Mouse (Mus musculus): ENCODE measurements around the gene Ankrd61.

Gene Ankrd61

DNA sequence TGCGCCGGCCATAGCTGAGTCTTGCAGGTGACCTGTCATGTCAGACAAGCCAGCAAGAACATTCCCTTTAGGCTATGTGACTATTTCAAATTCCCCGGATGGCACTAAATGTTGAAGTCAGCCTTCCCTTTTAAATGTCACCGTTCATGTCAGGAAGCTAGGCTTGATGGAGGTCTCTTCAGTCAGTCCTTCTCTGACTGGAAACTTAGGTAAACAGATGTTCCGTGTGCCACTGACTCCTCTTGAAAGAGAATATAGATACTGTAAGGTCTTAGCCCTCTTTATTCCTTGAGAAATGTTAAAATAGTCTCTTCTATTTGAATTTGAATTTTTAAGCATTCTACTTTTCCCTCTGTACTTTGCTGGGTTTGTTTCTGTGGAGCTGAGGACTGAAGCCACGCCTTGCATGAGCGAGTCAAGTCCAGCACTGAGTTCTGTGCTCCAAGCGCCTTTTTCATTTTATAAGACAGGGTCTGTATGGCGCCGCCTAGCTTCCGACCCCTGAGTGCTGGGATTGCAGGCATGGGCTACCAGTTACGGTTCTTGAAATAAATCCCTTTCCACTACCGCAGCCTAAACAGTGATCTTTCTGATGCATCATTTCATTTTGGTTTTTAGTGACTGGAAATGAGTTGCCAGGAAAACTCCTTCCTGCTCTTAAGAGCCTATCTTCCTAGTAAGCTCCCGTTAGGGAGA is at the start of gene Ankrd61:
Gene Ankrd61, minus strand, starts transcription at position 51 of the 696 bp plus-strand sequence.
- DNase-seq (ENCODE audit: low spot score), result no peak

DNA sequence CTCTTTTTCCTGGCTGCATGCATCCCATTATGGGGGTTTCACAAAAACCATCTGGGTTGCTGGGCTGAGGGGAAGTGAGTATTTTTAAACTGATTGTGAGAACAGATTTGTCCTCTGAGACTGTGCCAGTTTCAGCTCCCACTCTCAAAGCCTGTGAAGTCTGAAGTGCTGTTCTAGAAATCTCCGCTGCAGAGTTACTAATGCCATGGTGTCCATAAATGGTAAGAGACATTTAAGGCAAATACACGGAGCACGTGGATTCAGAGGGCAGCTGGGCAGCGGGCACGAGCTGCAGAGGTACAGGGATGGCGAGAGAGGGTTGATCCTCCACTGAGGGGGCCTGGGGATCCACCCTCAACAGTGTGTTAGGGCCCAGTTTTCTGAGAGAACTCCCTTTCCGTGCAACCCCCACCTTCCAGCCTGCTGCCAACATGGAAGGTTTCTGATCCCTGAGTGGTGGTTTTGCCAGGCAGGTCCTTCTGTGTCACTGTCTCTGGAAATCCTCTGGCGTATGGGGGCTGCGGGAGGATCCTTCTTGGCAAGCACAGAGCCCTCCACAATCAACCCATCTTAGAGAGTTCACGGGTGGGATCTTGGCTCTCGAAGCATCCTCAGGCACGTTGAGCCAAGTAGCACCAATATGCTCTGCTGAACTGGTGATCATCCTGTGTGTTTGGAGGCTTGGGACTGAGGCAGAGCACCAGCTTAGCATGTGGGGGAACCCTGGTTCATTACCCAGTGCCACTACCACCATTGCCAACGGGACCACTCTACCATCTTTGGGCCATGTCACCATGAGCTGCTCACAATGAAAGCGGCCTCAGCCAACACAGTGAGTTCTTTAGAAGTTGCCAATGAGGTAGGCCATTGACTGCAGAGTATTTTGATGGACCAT is 46.0 kb upstream of the Ankrd61 start:
- no peak for DNase-seq (ENCODE audit: low spot score)

- no peak for DNase-seq (ENCODE audit: low spot score)
Observed at GRCm38 (mm10) chr5:143941588-143941987, 44.1 kb upstream of the Ankrd61 start.

- no peak for DNase-seq (ENCODE audit: low spot score)
Observed at GRCm38 (mm10) chr5:143936156-143936555, 38.7 kb upstream of the Ankrd61 start.

DNA sequence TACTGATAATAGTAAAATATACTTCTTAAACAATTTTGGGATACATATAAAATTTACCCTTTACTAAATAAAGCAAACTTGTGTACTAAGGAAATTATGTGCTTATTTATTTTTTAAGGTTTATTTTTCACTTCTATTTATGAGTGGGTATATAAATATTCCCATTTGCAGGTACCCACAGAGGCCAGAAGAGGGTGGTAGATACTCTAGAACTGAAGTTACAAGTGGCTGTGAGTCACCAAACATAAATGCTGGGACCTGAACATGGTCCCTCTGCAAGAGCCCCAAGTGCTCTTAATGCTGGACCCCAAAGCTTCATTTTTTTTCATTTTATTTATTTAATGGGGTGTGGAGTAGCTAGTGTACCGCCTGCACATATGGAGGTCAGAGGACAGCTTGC is 36.4 kb upstream of the Ankrd61 start:
- no peak for DNase-seq (ENCODE audit: low spot score)

DNA sequence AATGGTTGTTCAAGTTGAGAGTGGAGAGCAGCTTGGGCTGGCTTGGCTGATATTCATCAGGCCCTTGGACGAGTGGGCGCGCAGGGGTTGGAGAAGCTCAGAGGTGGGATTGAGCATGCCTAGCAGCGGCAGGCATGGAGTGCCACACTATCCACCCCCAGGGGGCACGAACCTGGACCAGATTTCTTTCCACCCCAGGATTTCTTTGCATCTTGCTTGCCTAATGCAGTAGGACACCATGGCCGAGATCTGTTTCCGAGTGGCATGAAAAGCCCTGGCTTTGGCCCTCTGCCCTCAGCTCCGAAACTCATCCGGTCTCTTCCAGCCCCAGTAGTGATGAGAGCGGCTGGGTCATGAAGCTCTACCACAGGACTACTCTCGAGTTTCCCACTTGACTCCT is 35.9 kb upstream of the Ankrd61 start:
- DNase-seq (ENCODE audit: low spot score), result no peak

GRCm38 (mm10) chr5:143932831-143933230 is 35.3 kb upstream of the Ankrd61 start, which contains the start of gene Rsph10b:
TSS of gene Rsph10b (plus strand) at chr5:143933035.
- no peak for DNase-seq (ENCODE audit: low spot score)

DNA sequence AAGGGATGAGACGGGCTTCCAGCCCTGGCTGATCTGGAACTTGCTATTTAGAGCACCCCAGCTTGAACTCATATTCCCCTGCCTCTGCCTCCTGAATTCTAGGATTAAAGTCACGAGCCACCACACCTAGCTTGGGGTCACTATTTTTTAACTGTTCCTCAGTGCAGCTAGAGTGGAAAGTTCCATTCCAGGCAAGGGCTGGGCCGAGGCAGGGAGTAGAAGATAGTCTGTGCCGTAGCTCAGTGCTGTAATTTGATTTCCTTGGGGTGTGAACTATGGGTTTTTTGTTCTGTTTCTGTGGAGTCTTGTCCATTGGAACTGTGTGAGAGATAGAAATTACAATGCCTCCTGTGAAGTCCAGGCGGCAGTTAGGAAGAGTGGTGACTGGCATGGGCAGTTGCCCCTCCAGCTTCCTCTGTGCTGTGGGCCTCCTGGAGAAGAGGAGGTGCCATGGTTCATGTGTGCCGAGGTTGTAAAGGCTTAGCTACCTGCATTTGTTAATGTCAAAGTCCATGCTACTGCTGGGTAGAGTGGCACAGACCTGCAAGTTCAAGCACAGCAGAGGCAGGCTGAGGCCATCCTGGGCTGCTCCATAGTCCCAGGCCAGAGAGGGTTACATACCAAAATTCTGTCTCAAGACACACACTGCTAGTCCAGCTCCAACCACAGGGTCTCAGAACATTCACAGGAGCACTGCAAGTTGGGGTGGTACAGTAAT is 34.5 kb upstream of the Ankrd61 start:
- DNase-seq (ENCODE audit: low spot score), result no peak

DNA sequence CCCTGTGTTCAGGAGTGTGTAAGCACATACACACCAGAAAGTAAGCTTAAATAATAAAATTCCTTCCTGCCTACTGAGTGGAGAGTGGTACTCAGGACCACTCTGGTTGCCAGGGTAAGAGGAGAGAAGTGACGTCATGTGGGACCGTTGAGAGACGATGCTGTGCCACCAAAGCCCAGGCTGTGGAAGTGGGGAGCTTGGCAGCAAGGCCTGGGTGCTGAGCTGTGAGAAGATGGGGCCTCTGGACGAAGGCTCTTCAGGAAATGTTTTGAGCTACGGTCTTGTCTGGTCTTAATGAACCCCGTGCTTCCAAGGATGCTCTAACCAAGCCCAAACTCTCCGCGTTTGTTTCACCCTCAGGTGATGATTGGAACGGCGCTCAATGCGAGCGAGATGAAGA is 33.2 kb upstream of the Ankrd61 start:
- no peak for DNase-seq (ENCODE audit: low spot score)

DNA sequence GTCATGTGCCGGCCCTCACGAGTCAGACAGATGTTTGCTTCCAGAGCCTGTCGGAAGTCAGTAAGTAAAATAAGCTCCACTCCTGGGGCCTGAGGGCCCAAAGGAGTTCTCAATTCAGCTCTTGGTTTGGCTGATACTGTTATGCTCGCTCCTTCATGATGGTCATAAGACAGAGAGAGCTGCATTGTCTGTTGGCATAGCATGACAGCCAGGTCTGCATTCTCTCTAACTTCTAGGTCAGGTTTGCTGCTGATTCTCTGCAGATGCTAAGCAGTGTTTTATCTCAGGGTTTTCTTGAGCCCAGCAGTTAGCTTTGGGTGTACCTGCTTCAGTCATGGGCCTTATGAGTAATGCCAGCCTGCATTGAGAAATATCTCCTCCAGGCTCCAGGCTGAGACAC is 31.8 kb upstream of the Ankrd61 start:
- DNase-seq (ENCODE audit: low spot score), result no peak

GRCm38 (mm10) chr5:143927875-143928274 is 30.4 kb upstream of the Ankrd61 start, which contains the start of gene Gm42421:
TSS of gene Gm42421 (plus strand) at chr5:143928175.
- DNase-seq (ENCODE audit: low spot score), result no peak

- DNase-seq (ENCODE audit: low spot score), result peak; percentile 35
Observed at GRCm38 (mm10) chr5:143924781-143925452, 27.4 kb upstream of the Ankrd61 start.

DNA sequence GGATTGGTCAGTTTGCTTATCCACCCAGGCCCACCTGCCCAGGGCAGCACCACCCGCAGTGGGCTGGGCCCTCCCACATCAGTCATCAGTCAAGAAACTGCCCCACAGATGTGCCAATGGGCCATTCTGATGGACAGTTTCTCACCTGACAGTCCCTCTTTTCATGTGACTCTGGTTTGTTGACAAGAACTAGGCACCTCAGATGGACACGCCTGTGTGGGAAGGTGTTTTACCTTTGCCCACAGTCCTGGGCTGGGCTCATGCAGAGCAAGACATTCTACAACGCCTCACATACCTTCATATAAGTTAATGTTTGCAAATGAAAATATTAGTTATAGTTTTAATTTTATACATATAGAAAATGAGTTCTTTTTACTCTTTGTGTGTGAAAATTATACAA is 20.6 kb upstream of the Ankrd61 start:
- no peak for DNase-seq (ENCODE audit: low spot score)

GRCm38 (mm10) chr5:143917418-143917817 is 19.9 kb upstream of the Ankrd61 start:
- DNase-seq (ENCODE audit: low spot score), result peak; percentile 40

DNA sequence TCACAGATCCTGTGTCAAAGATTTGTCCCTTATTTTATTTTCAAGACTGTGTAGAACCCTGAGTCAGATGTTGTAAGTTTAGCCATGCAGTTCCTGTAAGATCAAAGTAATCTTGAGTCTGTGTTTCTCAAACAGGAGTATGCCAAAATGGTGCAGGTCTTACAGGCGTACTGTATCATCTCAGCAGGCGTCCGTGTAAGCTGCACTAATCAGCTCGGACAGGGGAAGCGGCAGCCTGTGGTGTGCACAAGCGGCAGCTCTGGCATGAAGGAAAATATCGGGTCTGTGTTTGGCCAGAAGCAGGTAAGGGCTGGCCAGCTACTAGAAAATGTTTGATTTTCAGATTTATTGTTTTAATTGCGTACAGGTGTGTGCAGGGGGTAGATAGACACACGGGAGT is 18.7 kb upstream of the Ankrd61 start:
- DNase-seq (ENCODE audit: low spot score), result no peak

DNA sequence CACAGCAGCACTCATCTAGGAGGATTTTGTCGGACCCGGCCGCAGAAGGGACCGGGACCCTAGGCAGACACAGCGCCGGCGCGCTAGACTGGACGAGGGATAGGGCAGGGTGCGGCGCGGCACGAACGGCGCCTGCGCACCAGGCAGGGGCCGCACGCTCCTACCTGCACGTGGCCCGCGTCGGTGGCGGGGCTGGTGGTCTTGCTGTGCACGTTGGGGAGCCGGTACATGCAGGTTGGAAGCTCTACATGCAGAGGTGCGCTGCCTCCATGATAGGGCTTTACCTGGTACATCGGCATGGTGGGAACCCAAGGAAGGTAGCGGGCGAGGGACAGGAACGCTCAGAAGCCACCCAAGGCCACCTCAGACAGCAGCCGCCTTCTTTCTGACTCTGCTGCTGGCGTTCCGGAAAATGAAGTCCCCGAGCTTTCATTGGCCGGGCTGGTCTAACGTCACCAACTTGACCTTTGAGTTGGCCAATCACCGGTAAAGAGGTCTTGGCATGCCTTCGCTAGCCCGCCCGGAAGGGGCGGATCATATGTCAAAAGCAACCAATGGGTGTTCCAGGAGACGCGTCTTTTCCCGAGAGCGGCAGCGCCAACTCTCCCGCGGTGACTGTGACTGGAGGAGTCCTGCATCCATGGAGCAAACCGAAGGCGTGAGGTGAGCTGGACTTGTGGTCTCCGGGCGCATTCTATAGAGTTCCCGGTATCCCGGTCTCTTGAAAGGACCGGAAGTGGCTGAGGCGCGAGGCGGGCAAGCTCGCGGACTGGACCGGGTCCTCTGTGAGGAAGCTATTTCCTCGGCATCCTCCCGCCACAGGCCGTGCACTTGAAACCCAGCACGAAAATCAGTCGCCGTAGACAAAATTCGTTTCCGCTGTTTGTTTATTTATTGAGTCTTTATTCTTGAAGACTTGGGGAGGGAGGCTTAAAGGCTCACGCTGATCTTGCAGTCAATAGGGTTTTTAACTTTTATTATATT is 12.2 kb upstream of the Ankrd61 start, which contains the start of the genes Aimp2 and Pms2:
Gene Aimp2, minus strand, starts transcription at position 431 of the 984 bp plus-strand sequence.
Gene Pms2, plus strand, starts transcription at position 548 of the 984 bp plus-strand sequence.
- peak; percentile 92 for DNase-seq (ENCODE audit: low spot score)

DNA sequence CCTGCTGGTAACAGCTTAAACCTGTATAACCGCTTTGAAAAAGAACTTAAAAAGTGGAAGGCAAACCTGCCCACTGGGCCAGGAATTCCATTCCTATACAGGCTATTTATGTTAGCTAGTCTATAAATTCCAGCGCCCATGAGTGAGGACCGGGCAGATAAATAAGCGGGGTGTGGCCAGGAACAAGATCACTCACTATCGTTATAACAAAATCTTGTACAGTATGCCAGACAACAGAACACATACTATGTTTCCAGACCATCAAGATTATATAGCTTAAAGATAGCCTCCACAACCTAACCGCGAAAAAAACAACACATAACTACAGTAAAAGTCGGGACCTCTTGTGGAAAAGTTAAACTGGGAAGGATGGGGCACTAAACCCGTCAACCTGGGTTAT is 11.4 kb upstream of the Ankrd61 start:
- DNase-seq (ENCODE audit: low spot score), result no peak

DNA sequence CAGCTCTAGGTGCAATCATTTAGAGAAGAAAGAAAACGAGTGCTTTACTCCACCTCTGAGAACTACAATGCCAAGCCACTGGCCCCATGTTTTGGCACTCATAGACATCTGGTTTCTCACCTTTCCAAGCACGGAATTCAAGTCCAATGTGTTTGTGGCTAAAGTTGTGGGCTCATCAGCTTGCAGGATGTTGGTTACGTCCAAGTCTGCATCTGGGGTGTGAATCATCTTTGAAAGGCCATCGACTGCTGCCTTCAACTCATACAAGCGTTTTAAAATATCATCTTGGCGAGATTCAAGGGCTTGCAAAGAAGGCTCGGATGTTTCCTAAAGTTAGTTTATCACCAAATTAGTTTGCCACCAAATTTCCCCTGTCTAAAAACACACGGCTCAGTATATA is 8.9 kb upstream of the Ankrd61 start:
- no peak for DNase-seq (ENCODE audit: low spot score)

GRCm38 (mm10) chr5:143903813-143904212 is 6.3 kb upstream of the Ankrd61 start:
- no peak for DNase-seq (ENCODE audit: low spot score)

- DNase-seq (ENCODE audit: low spot score), result no peak
Observed at GRCm38 (mm10) chr5:143902111-143902510, 4.6 kb upstream of the Ankrd61 start.

DNA sequence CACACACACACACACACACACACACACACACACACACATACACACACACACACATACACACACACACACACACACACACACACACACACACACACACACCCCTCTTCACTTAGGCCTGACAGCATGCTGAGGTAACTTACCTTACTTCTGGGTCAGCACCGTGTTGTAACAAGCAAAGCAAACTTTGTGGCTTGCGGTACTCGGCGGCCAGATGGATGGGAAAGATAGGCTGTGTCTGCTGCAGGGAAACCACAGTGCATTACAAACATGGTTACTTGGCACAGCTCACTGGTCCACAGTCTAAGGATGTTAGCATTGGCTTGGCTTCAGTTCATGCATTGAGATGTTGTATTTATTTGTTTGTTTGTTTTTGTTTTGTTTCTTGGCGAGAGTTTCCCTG is 4.1 kb downstream of the Ankrd61 start:
- no peak for DNase-seq (ENCODE audit: low spot score)

Measured in spleen, adult 12 weeks (tissue).